Mouse (Mus musculus): ENCODE data around the gene Bmp2. TPM values are rescaled to one million over a fixed set of nuclear protein-coding genes. Genes with fewer than 3 reads are reported as not detected.

The Bmp2 gene
- polyA plus RNA-seq, 1 experiment: 4.2 TPM

DNA sequence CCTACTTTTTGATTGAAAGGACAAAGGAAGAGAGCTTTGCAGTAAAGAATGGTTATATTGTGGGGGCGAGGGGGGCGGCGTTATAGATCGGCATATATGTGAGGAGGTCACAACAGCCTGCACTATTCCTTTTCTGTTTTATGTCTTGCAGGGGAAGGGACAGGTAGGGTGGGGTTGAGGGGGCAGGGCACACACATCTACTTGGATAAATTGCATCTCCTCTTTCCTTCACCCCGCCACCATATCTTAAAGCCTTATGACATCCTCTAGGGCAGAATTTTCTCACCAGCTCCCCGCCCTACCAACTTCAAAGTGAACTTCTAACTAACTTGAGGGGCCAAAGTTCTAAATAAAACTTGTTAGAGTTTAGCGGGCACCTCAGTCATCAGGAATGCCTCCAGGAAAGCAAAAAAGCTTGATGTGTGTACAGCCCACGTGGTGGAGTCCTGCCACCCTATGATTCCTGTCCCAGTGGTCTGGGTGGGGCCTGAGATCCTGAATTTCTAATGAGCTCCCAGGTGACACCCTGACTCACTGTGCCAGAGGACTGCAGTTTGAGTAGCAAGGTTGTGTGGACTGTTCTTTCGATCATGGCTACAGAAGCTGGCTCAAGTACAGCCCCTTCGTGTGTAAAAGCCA lies 12.4 kb downstream of the Bmp2 start:
- TF ChIP-seq FLI1 (IDR thresholded peaks at IDR 0.05; ENCODE audit: low read length): no peak
- TF ChIP-seq GATA1 (IDR thresholded peaks at IDR 0.05; ENCODE audit: borderline replicate concordance, low read length): no peak
- Histone ChIP-seq H3K4me1 (no peaks in the 10 kb centered on the region), H3K36me3 (replicated peaks; ENCODE audit: low read length) (no peaks in the 10 kb centered on the region), H3K9me3 (no peaks in the 10 kb centered on the region), H3K4me3 (replicated peaks) (no peak overlapping the region), H3K27me3 (replicated peaks) (peaks cover 6% of the 10 kb centered on the region)

DNA sequence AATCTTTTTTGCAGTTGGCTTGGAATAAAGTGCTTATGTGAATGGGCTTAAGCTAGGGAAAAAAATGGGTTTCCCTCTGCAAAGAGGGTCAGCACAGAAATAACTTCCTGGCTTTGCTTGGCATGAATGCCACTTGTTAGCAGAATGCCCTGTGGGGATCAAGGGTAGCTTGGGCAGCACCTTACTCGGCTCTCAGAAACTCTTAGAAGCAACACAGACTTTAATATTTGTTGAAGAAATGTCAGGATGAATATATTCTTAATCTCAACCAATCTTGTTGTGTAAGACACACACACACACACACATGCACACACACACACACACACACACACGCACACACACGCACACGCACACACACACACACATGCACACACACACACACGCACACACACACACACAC lies 13.5 kb downstream of the Bmp2 start:
- Histone ChIP-seq H3K27me3 (replicated peaks) (peaks cover 3% of the 10 kb centered on the region), H3K36me3 (replicated peaks; ENCODE audit: low read length) (no peaks in the 10 kb centered on the region), H3K4me1 (no peaks in the 10 kb centered on the region), H3K4me3 (replicated peaks) (no peak overlapping the region), H3K9me3 (no peaks in the 10 kb centered on the region)
- TF ChIP-seq GATA1 (IDR thresholded peaks at IDR 0.05; ENCODE audit: borderline replicate concordance, low read length) (no peak), FLI1 (IDR thresholded peaks at IDR 0.05; ENCODE audit: low read length) (no peak)

- Histone ChIP-seq H3K4me1 (no peaks in the 10 kb centered on the region), H3K27me3 (replicated peaks) (peaks cover 2% of the 10 kb centered on the region), H3K9me3 (no peaks in the 10 kb centered on the region), H3K36me3 (replicated peaks; ENCODE audit: low read length) (no peaks in the 10 kb centered on the region), H3K4me3 (replicated peaks) (no peak overlapping the region)
- TF ChIP-seq GATA1 (IDR thresholded peaks at IDR 0.05; ENCODE audit: borderline replicate concordance, low read length) (no peak), FLI1 (IDR thresholded peaks at IDR 0.05; ENCODE audit: low read length) (no peak)
Measured at GRCm38 (mm10) chr2:133565995-133566710, 14.2 kb downstream of the Bmp2 start.

DNA sequence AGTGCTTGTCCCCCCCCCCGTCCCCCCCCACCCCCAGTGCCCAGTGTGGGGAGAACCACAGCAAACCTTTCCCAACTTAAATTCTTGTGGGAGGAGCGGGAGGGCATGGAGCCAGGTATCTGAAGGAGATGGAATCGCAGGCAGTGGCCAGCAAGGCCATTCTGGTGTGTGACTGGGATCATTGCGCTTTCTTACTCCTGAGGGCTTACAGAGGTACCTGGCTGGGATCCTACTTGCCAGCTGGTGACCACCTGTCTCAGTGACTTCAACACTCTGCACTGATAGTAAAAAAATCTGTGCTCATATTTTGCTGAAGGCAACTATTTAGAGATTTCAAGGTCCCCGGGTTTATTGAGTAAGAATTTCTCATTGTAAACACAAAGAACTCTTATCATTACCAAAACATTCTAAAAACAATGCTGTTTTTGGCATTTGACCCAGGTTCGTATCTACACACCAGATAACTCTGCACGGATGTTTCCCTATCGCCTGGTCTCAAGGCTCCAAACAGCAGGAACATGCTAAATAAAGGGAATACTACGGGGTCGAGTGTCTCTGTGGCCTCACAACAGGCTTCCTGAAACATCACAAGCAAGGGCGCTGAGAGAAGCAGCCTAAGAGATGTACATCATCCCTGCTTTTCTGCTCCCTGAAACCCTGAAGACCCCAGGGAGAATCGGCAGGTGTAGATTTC lies 39.8 kb downstream of the Bmp2 start:
- Histone ChIP-seq H3K4me3 (replicated peaks) (no peak overlapping the region), H3K27me3 (replicated peaks) (no peaks in the 10 kb centered on the region), H3K36me3 (replicated peaks; ENCODE audit: low read length) (no peaks in the 10 kb centered on the region), H3K4me1 (no peaks in the 10 kb centered on the region), H3K9me3 (peaks cover 6% of the 10 kb centered on the region)
- no peak for TF ChIP-seq FLI1 (IDR thresholded peaks at IDR 0.05; ENCODE audit: low read length)
- no peak for TF ChIP-seq GATA1 (IDR thresholded peaks at IDR 0.05; ENCODE audit: borderline replicate concordance, low read length)
